Mouse (Mus musculus): ENCODE data around the gene Ube2d3.

GRCm38 (mm10) chr3:135421310-135421594 lies 16.7 kb upstream of the Ube2d3 start:
- TF ChIP-seq CTCF (IDR thresholded peaks at IDR 0.05; ENCODE audit: insufficient read depth, low read length) = no peak
- no peak for TF ChIP-seq POLR2A (IDR thresholded peaks at IDR 0.05; ENCODE audit: borderline replicate concordance, extremely low read depth, low read depth, low read length)

Data from lung, adult 2 months (tissue).